Comparison of ENCODE assay signal across 7 mouse cellular contexts in the genomic region with DNA sequence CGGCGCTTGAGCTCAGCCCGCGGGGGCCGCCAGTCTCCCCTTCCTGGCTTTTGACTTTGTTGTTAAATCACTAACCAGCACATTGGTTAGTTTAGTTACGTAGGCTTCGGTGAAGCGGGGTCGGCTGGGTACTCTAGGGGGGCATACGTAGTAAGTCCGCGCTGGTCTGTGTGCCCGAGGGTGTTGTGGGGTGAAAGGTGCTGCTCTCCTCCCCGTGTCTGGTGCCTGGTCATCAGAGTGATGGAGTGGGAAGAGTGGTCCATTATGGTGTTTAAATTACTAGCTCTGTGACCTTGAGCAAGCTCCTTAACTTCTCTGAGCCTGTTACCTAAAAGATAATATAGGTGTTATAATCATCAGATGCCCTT. TPM values are rescaled to one million over a fixed set of nuclear protein-coding genes. Genes with fewer than 3 reads are reported as not detected.
A peak's percentile ranks its signal among the peaks of the same experiment; 100 is the strongest.
DNase-seq lines count a peak whose midpoint lies in the region; ATAC-seq and TF ChIP-seq lines count a peak whose summit lies in the region.

No protein-coding gene starts in this region.

- H3K27ac ChIP-seq in lung, postnatal 0 days (ENCODE audit: low read length) = no peak overlapping the region
- H3K27ac ChIP-seq in forebrain, embryonic 14.5 days (ENCODE audit: low read depth, low read length) = no peak overlapping the region
- no peak overlapping the region for H3K27ac ChIP-seq in limb, embryonic 14.5 days (replicated peaks; ENCODE audit: low read depth, low read length)
- peak overlapping the region; percentile 33; the same call in 1 of the 2 replicates for H3K27ac ChIP-seq in stomach, embryonic 14.5 days (ENCODE audit: low read length)

- H3K4me2 ChIP-seq in lung, postnatal 0 days (replicated peaks; ENCODE audit: low read depth, low read length) = peak overlapping the region; percentile 92
- H3K4me2 ChIP-seq in forebrain, embryonic 14.5 days (ENCODE audit: low read length) = peak overlapping the region; percentile 100
- peak overlapping the region; percentile 100 for H3K4me2 ChIP-seq in limb, embryonic 14.5 days (replicated peaks; ENCODE audit: low read depth, low read length, severe bottlenecking)
- H3K4me2 ChIP-seq in stomach, embryonic 14.5 days (replicated peaks; ENCODE audit: low read depth, low read length) = peak overlapping the region; percentile 98

- TF ChIP-seq CTCF in lung, postnatal 0 days (IDR thresholded peaks at IDR 0.05) = no peak

- no peak for TF ChIP-seq EP300 in lung, postnatal 0 days (IDR thresholded peaks at IDR 0.05)

- peaks cover 12% of the 10 kb centered on the region; the same call in 1 of the 2 replicates for H3K27me3 ChIP-seq in lung, postnatal 0 days (replicated peaks; ENCODE audit: insufficient read depth, low read length)
- peaks cover 4% of the 10 kb centered on the region; the same call in 1 of the 2 replicates for H3K27me3 ChIP-seq in forebrain, embryonic 14.5 days (replicated peaks; ENCODE audit: control insufficient read depth, insufficient read depth, low read length)
- H3K27me3 ChIP-seq in limb, embryonic 14.5 days (ENCODE audit: control insufficient read depth, insufficient read depth, low read length) = peaks cover 18% of the 10 kb centered on the region
- no peaks in the 10 kb centered on the region; the same call in 1 of the 2 replicates for H3K27me3 ChIP-seq in stomach, embryonic 14.5 days (ENCODE audit: control insufficient read depth, insufficient read depth, low read length)

- TF ChIP-seq POLR2A in limb, embryonic 14.5 days (IDR thresholded peaks at IDR 0.05; ENCODE audit: borderline replicate concordance, extremely low read depth, insufficient read depth, insufficient read length) = no peak

- H3K9me3 ChIP-seq in lung, postnatal 0 days (ENCODE audit: low read length) = no peaks in the 10 kb centered on the region
- no peaks in the 10 kb centered on the region for H3K9me3 ChIP-seq in forebrain, embryonic 14.5 days (replicated peaks; ENCODE audit: control insufficient read depth, low read length)
- H3K9me3 ChIP-seq in limb, embryonic 14.5 days (ENCODE audit: control insufficient read depth, low read length) = no peaks in the 10 kb centered on the region
- H3K9me3 ChIP-seq in stomach, embryonic 14.5 days (ENCODE audit: control insufficient read depth, low read depth, low read length) = no peaks in the 10 kb centered on the region

- no peak for ATAC-seq in lung, postnatal 0 days
- peak; percentile 41; the same call in 1 of the 2 replicates for ATAC-seq in forebrain, embryonic 14.5 days
- ATAC-seq in limb, embryonic 14.5 days (ENCODE audit: low FRiP score, low read depth) = 0 out of 2 replicates have a peak, but pooled peaks have one; percentile 15
- peak; percentile 25; the same call in 1 of the 2 replicates for ATAC-seq in stomach, embryonic 14.5 days (ENCODE audit: insufficient number of reproducible peaks, insufficient read depth, low FRiP score, low read depth)
- ATAC-seq in frontal cortex, adult (ENCODE audit: low TSS enrichment) = no peak

- H3K36me3 ChIP-seq in lung, postnatal 0 days (ENCODE audit: insufficient read depth, low read length) = no peaks in the 10 kb centered on the region
- H3K36me3 ChIP-seq in forebrain, embryonic 14.5 days (ENCODE audit: control insufficient read depth, insufficient read depth, low read length) = no peaks in the 10 kb centered on the region
- no peaks in the 10 kb centered on the region for H3K36me3 ChIP-seq in limb, embryonic 14.5 days (ENCODE audit: control insufficient read depth, insufficient read depth, low read length)
- H3K36me3 ChIP-seq in stomach, embryonic 14.5 days (ENCODE audit: control insufficient read depth, insufficient read depth, low read length) = no peaks in the 10 kb centered on the region

- no peak for DNase-seq in lung, postnatal 0 days (ENCODE audit: low spot score)
- DNase-seq in lung, adult 18-20 months = no peak
- DNase-seq in forebrain, embryonic 14.5 days (ENCODE audit: low spot score) = no peak
- no peak for DNase-seq in limb, embryonic 14.5 days (ENCODE audit: low spot score)
- DNase-seq in ovary, postnatal 36 days (ENCODE audit: low spot score) = no peak

- peak overlapping the region; percentile 34; the same call in 1 of the 2 replicates for H3K9ac ChIP-seq in lung, postnatal 0 days (replicated peaks; ENCODE audit: low read depth)
- H3K9ac ChIP-seq in forebrain, embryonic 14.5 days (ENCODE audit: low read length) = peak overlapping the region; percentile 76
- peak overlapping the region; percentile 68 for H3K9ac ChIP-seq in limb, embryonic 14.5 days (ENCODE audit: low read depth, low read length, severe bottlenecking)
- peak overlapping the region; percentile 61 for H3K9ac ChIP-seq in stomach, embryonic 14.5 days (replicated peaks; ENCODE audit: low read depth, low read length)

- WGBS in lung, postnatal 0 days = 1% methylated on average over 12 of the region's 14 CpGs
- WGBS in forebrain, embryonic 14.5 days = 1% methylated on average over 14 of the region's 14 CpGs
- 0% methylated on average over 12 of the region's 14 CpGs for WGBS in limb, embryonic 14.5 days
- WGBS in stomach, embryonic 14.5 days = 0% methylated on average over 14 of the region's 14 CpGs

- H3K4me1 ChIP-seq in lung, postnatal 0 days (ENCODE audit: insufficient read depth, low read depth, low read length) = no peaks in the 10 kb centered on the region
- peaks cover 5% of the 10 kb centered on the region for H3K4me1 ChIP-seq in forebrain, embryonic 14.5 days (ENCODE audit: control insufficient read depth, insufficient read depth, low read length)
- no peaks in the 10 kb centered on the region for H3K4me1 ChIP-seq in limb, embryonic 14.5 days (ENCODE audit: control insufficient read depth, insufficient read depth, low read length)
- peaks cover 3% of the 10 kb centered on the region; the same call in 1 of the 2 replicates for H3K4me1 ChIP-seq in stomach, embryonic 14.5 days (ENCODE audit: control insufficient read depth, insufficient read depth, low read length)

- peak overlapping the region; percentile 51 for H3K4me3 ChIP-seq in lung, postnatal 0 days (ENCODE audit: low read depth, low read length)
- peak overlapping the region; percentile 61 for H3K4me3 ChIP-seq in forebrain, embryonic 14.5 days (ENCODE audit: low read depth, low read length)
- peak overlapping the region; percentile 62 for H3K4me3 ChIP-seq in limb, embryonic 14.5 days (replicated peaks; ENCODE audit: low read length)
- peak overlapping the region; percentile 77 for H3K4me3 ChIP-seq in stomach, embryonic 14.5 days (ENCODE audit: low read depth, low read length)

RNA-seq across cellular contexts. Expression of a gene that starts 0.5 kb away (rescaled TPM):
- polyA plus RNA-seq in lung, postnatal 0 days (2015; fragmentation: Nextera tagmentation; extraction: Ambion mirVana) = 3.9 and 5.0 TPM in 2 replicates
- polyA plus RNA-seq in forebrain, embryonic 14.5 days (2014; fragmentation: Nextera tagmentation; extraction: Ambion mirVana) = 8.7 and 10.7 TPM in 2 replicates
- polyA plus RNA-seq in limb, embryonic 14.5 days (2012; rRNA removed) = 4.5 and 5.6 TPM in 2 replicates
- 14.9 and 16.5 TPM in 2 replicates for polyA plus RNA-seq in limb, embryonic 14.5 days (2014; fragmentation: Nextera tagmentation; extraction: Ambion mirVana)
- 29.4 and 29.6 TPM in 2 replicates for polyA plus RNA-seq in stomach, embryonic 14.5 days (2014; fragmentation: Nextera tagmentation; extraction: Ambion mirVana)

Comparison
In these comparisons a context has a peak if more than half of its experiments do, and no peak if none do; other contexts are left out.
1. ATAC-seq: peak in forebrain, embryonic 14.5 days (single experiment), limb, embryonic 14.5 days (single experiment) and stomach, embryonic 14.5 days (single experiment); none in lung, postnatal 0 days (single experiment) and frontal cortex, adult (single experiment).
2. Peak in every context shown above with its lines, with median percentiles within 50 percentile points of each other: H3K4me2 ChIP-seq, H3K4me3 ChIP-seq and H3K9ac ChIP-seq.